Mouse (Mus musculus) cortical plate, adult 2 months (tissue): ENCODE data around the gene Fam114a2.

ENCODE experiments used
- CTCF ChIP-seq: fragments of 200-500 bp; IDR thresholded peaks from 2 replicates; pipeline ENCODE4 v1.5.1; 2011; ENCODE audit warnings: mild to moderate bottlenecking, control low read depth, low read length; ENCODE audit not compliant: insufficient read depth; ENCODE audit errors: extremely low read depth
- POLR2A ChIP-seq: fragments of 200-500 bp; IDR thresholded peaks from 2 replicates; pipeline ENCODE4 v1.6.1; 2011; ENCODE audit warnings: mild to moderate bottlenecking, low read length, control low read depth; ENCODE audit not compliant: insufficient read depth; ENCODE audit errors: extremely low read depth

- TF ChIP-seq CTCF (no peak), POLR2A (no peak)
Observed at GRCm38 (mm10) chr11:57529111-57529510, 10.7 kb upstream of the Fam114a2 start.
